In the genomic region with DNA sequence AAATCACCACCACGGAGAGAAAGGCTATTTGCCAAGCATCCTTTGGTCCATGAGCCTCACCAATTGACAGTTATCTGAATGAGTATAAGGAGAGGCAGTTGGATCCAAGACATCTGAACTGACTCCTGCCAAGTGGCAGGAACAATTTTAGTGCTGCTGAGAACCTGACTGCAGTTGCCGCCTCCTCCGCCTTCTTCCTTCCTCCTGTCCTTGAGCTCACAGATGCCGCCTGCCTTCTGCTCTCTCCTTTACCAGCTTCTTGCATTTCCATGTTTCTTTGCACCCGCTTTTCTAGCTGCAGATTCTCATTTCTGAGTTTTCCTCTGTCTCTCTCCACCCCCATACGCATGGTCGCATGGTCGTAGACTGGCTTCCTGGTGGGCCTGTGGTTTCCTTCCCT, we compare ENCODE assay signal across 19 mouse cellular contexts. TPM values are rescaled to one million over a fixed set of nuclear protein-coding genes. Genes with fewer than 3 reads are reported as not detected.
DNase-seq lines count a peak whose midpoint lies in the region; ATAC-seq and TF ChIP-seq lines count a peak whose summit lies in the region.
"Had no signal": no experiment of that assay in that cellular context is flagged by ENCODE, and none has a peak within 500 bp of the region (broad histone marks: within the 10 kb centered on the region; RNA-seq: fewer than 3 reads in every experiment).

No protein-coding gene starts in this region.

- no peak for ATAC-seq in cerebellum, adult (ENCODE audit: insufficient number of reproducible peaks, low FRiP score, low TSS enrichment)
- ATAC-seq in intestine, postnatal 0 days, result no peak
- ATAC-seq: intestine, embryonic 15.5 days; Patski had no signal

- H3K4me1 ChIP-seq in intestine, postnatal 0 days (replicated peaks; ENCODE audit: control insufficient read depth, insufficient read depth, low read length), result no peaks in the 10 kb centered on the region
- H3K4me1 ChIP-seq: intestine, embryonic 15.5 days; limb, embryonic 13.5 days; midbrain, embryonic 12.5 days had no signal

- no peak for TF ChIP-seq CTCF in intestine, postnatal 0 days (IDR thresholded peaks at IDR 0.05; ENCODE audit: low read depth)

- DNase-seq in cerebellum, postnatal 14 days, result peak; percentile 7 to 26
- peak; percentile 89 for DNase-seq in right cerebral cortex, adult 18-20 months
- no peak for DNase-seq in right cerebral cortex, postnatal 4 days
- peak; percentile 43 to 77 for DNase-seq in left cerebral cortex, postnatal 10 days (ENCODE audit: extremely low spot score in 1 of 2, low spot score in 2 of 2)
- no peak for DNase-seq in adrenal gland, adult 2 months
- DNase-seq in spleen, postnatal 36 days (ENCODE audit: low spot score in 2 of 2), result no peak
- DNase-seq: cerebellum, postnatal 36 days; heart, postnatal 36 days; kidney, postnatal 25 days; spleen, adult 18-20 months had no signal

- H3K9me3 ChIP-seq in intestine, postnatal 0 days (ENCODE audit: control insufficient read depth), result no peaks in the 10 kb centered on the region
- H3K9me3 ChIP-seq: intestine, embryonic 15.5 days; limb, embryonic 13.5 days; midbrain, embryonic 12.5 days had no signal

- intact Hi-C loops in left cerebral cortex, postnatal 10 days (cut with DNase I), result loop anchor here (5.0 kb wide), 1 partner anchor 289 kb away; no protein-coding TSS in a partner anchor

- H3K4me2 ChIP-seq in intestine, postnatal 0 days (replicated peaks; ENCODE audit: low read depth), result no peak overlapping the region
- H3K4me2 ChIP-seq: intestine, embryonic 15.5 days; limb, embryonic 13.5 days; midbrain, embryonic 12.5 days had no signal

- H3K4me3 ChIP-seq in intestine, postnatal 0 days (ENCODE audit: low read depth, low read length), result no peak overlapping the region
- H3K4me3 ChIP-seq: intestine, embryonic 15.5 days; limb, embryonic 13.5 days; midbrain, embryonic 12.5 days had no signal

- H3K36me3 ChIP-seq in intestine, postnatal 0 days (ENCODE audit: control insufficient read depth, insufficient read depth), result no peaks in the 10 kb centered on the region
- H3K36me3 ChIP-seq: intestine, embryonic 15.5 days; limb, embryonic 13.5 days; midbrain, embryonic 12.5 days had no signal

- H3K27me3 ChIP-seq in intestine, postnatal 0 days (replicated peaks; ENCODE audit: control insufficient read depth, insufficient read depth, low read length), result no peaks in the 10 kb centered on the region
- H3K27me3 ChIP-seq: intestine, embryonic 15.5 days; limb, embryonic 13.5 days; midbrain, embryonic 12.5 days; Patski had no signal

- WGBS in intestine, postnatal 0 days, result 77% methylated on average over 8 of the region's 8 CpGs

- H3K9ac ChIP-seq in intestine, postnatal 0 days (ENCODE audit: low read depth, low read length), result no peak overlapping the region
- H3K9ac ChIP-seq: intestine, embryonic 15.5 days; limb, embryonic 13.5 days; midbrain, embryonic 12.5 days had no signal

- no peak overlapping the region for H3K27ac ChIP-seq in intestine, postnatal 0 days (ENCODE audit: low read depth, low read length)
- H3K27ac ChIP-seq: intestine, embryonic 15.5 days; limb, embryonic 13.5 days; midbrain, embryonic 12.5 days had no signal

RNA-seq across cellular contexts. Expression of a gene that starts 25.5 kb away (rescaled TPM):
- total RNA-seq in left cerebral cortex, postnatal 10 days (2021), result 1 to 10 TPM; 1.5 to 2.0 TPM
- not detected in 2 replicates for polyA plus RNA-seq in intestine, postnatal 0 days (2015; fragmentation: Nextera tagmentation; extraction: Ambion mirVana)
- under 1 TPM in 1 of 2 experiments, not detected in 1; 0.17 TPM for total RNA-seq in adrenal gland, adult 2 months (2021)
- polyA plus RNA-seq in adrenal gland, adult 2 months (2012; rRNA removed), result 0.03 TPM in 1 of 2 replicates, not detected in the other
- total RNA-seq: gastrocnemius, adult 18-20 months; heart, adult 8-10 months; heart, postnatal 36 days had no signal
- polyA plus RNA-seq: intestine, embryonic 15.5 days; liver, embryonic 16.5 days; midbrain, embryonic 12.5 days; Patski had no signal

Comparison
In these comparisons a context has a peak if more than half of its experiments do, and no peak if none do; other contexts are left out.
1. DNase-seq: peak in cerebellum, postnatal 14 days (2 of 2), right cerebral cortex, adult 18-20 months (single experiment) and left cerebral cortex, postnatal 10 days (2 of 2); none in right cerebral cortex, postnatal 4 days (single experiment), adrenal gland, adult 2 months (single experiment) and spleen, postnatal 36 days (0 of 2).